Mouse (Mus musculus) neural tube, embryonic 10.5 days (tissue): ENCODE results near the gene Spdye4b.
A peak's percentile ranks its signal among the peaks of the same experiment; 100 is the strongest.

Experiments used
- DNase-seq: peaks from one replicate; pipeline ENCODE4 v3.0.0-alpha.2; 2017; ENCODE audit warnings: low spot score; ENCODE audit errors: extremely low spot score

Gene Spdye4b

DNA sequence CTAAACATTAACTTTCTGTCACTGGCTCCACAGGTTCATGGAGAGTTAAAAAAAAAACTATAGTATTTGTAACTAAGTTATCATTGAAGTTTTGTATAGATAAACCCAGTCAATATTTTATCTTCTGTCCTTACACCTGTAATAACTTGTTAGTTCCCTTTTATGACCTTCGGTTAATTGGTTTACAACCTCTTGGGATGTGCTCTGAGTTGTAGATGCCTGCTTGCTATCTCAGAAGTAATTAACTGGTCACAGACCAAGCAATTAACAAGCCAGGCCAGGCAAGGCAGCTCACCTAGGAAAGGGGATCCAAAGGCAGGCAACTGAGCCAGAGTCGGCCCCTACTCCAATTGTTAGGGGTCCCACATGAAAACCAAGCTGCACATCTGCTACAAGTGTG, 33.0 kb downstream of the Spdye4b start:
- no peak for DNase-seq

DNA sequence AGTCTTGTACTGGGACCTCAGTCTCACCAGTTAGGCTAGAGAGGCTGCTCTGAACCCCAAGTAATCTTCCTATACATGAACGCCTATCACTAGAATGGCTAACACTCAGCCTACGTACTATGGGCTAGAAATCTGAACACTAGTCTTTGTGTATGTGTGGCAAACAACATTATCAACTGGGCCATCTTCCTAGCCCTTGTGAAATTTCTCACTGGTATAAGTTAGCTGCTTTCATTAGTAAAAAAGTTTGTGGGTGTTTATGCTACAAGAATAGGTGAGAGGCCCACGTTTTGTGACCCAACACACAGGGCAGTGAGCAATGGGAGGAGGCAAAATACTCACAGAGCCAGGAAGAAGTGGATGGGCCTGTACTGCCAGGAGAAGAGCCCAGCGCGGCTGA, 40.2 kb downstream of the Spdye4b start:
- no peak for DNase-seq

- DNase-seq, result no peak
Observed at GRCm38 (mm10) chr5:143222287-143222686, 41.5 kb downstream of the Spdye4b start.

DNA sequence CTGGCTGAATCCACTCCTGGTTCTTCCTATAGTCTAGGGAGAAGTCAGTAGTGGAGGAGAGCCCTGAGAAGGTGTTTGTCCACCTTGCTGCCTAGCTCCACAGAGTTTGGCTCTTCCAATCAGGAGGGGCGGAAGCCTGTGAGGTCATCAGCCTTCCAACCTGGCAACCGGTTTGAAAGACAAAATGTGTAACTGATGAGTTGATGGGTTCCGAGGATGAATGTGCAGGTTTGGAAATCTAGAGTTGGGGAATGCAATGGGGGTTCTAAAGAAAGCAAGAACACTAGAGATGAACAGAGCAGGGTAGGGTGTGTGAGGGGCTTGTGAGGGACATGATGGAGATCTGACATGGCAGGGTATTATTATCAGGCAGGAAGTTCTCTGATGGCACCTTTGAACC, 46.0 kb downstream of the Spdye4b start, which contains the start of gene Spdye4a:
Gene Spdye4a (minus strand): TSS at position 101 of the 400 bp plus-strand sequence.
- no peak for DNase-seq

GRCm38 (mm10) chr5:143235028-143235693, 54.3 kb downstream of the Spdye4b start, which contains the start of gene Zfp12:
Zfp12 (plus strand) TSS chr5:143235163.
- peak; percentile 92 for DNase-seq

DNA sequence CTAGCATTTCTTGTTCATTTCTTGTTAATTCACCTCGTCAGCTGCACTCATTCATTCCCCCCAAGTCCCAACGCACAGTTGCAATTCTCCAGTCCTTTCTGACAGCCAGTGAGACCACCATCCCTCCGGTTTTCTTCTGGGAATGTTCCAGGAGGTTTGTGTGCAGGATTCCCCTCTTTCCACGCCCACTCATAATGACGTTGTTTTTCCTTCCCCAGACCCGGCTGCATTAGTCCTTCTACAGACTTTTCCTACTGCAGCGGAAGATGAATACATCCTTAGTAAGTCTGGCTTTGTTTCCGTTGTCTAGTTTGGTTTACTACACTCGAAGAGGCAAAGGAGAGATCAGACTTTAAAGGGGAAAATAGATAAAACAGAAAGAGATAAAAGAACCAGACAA, 55.2 kb downstream of the Spdye4b start:
- no peak for DNase-seq

DNA sequence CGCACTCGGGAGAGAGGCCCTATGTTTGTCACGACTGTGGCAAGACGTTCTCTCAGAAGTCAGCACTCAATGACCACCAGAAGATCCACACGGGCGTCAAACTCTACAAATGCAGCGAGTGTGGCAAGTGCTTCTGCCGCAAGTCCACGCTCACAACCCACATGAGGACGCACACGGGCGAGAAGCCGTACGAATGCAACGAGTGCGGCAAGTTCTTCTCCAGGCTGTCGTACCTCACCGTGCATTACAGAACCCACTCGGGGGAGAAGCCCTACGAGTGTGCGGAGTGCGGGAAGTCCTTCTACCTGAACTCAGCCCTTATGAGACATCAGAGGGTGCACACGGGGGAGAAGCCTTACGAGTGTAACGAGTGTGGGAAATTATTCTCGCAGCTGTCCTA, 64.1 kb downstream of the Spdye4b start:
- no peak for DNase-seq

GRCm38 (mm10) chr5:143252039-143252438, 71.2 kb downstream of the Spdye4b start:
- no peak for DNase-seq

DNA sequence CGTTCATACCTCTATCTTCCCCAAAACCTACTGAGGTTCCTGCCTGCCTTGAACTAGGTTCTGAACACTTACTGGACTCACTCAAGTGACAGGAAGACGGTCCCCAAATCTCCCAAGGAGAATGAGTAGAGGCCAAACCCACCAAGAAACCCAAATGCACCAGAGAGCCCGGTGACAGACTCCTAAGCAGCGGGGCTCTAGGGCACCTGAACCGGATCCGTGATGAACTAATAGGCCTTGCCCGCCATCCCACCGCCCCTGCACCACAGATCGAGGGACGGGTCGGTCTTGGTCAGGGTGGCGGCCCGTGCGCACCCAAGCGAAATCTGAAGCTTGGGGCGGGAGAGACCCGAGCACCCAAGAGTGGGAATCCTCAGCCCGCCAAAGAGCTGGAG, 72.0 kb downstream of the Spdye4b start:
- DNase-seq, result no peak

GRCm38 (mm10) chr5:143253186-143253880, 72.5 kb downstream of the Spdye4b start:
- peak; percentile 45 for DNase-seq

DNA sequence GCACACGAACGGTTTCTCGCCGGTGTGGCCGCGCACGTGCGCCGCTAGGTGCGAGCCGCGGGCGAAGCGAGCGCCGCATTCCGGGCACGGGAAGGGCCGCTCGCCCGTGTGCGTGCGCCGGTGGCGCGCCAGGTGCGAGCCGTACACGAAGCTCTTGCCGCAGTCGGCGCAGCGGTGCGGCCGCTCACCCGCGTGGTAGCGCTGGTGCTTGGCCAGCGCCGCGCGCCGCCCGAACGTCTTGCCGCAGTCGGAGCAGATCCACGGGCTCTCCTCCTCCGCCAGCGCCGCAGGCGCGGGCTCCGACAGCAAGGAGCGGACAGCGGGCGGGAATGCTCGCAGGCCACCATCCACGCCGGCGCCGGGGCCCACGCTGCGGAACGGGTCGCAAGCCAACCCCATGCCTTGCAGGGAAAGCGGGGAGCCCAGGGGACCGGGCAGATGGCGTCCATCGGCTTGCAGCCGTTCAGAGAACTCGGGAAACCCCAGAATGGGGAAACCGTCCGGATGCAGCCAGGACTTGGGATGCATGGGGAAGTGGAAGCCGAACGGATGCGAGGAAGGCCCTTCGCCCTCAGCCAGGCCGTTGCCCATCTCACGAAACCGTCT, 73.2 kb downstream of the Spdye4b start:
- DNase-seq, result peak; percentile 61
